Mouse (Mus musculus) CH12F3 (cell line): Measurements from ENCODE around the gene Ssmem1.

ENCODE experiments used
- in situ Hi-C: fragments of 300-500 bp; cut with MboI; formaldehyde crosslinking; loops from 2 replicates; pipeline ENCODE4 v1.14.3; 2020; ENCODE audit warnings: low sequenced_read_pairs

Gene Ssmem1

DNA sequence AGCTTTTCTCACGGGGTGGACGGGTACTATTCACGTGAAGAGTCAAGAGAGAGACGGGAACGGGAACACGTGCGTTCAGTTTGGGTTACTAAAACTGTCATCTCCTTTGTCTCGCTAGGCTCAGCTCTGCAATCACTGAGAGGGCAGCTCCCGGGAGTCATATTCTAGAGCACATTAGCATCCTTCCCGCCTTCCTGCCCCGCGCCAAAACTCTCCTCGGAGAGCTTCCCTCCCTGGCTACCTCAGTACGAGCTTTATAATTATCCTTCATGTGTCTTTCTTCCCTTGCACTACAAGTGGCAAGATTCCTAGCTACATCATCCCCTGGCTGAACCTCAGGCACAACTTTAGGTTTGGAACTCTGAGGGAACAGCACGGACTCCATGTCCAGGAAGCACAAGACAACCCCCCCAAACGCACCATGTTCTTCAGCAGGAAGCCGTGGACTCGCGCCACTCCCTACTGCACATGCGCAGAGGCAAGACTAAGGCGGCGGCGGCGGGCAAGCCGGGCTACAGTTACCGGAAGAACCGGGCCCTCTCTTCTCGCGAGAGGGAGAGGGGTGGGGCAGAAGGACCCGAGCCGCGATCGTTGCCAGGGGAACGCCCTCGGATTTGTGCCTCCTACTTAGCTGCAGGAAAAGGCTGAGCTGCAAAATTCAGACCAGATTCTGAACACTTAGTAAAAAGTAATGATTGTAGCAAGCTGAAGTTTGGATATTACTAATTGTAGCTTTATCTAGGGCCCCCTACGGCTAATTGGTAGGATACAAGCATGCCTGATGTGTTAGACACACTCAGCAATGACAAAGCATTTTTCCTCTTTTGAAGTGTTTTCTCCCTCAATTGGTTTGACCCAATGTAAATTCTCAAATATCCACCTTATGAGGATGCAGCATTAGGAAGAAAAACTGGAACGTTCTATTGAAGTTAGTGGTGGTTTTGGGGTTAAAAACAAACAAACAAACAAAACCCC, at the start of gene Ssmem1, which contains the start of gene Tmem209:
Ssmem1 (plus strand) TSS at position 585 of the 975 bp plus-strand sequence.
Tmem209 (minus strand) TSS at position 519 of the 975 bp plus-strand sequence.
- in situ Hi-C loops = no loop called here

GRCm38 (mm10) chr6:30460750-30461446, 48.8 kb upstream of the Ssmem1 start:
- in situ Hi-C loops = no loop called here

DNA sequence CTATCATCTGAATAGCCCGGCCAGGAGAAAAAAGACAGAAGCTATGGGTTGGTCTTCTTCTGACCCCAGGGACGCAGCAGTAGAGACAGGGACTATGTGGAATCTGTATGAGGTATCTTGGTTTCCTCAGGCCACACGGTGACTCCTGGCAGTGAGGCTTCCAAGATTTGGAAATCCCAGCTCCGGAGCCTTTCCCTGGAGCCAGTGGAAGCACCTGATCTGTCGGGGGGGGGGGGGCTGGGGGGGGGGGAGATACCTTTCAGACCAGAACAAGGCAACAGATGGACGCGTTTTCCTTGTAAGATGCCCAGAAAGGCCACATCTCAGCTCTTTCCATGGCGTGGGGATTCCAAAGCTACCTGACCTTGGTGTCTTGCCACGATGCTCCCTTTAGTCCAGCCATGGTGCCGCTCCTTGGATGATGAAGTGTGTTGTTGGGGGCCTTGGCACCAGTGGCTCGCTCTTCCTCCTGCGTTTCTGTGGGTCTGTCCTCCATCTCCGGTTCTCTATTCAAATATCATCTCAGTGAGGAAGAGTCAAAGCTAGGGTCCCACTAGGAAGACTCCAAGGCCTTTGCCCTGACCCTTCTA, 47.8 kb upstream of the Ssmem1 start:
- in situ Hi-C loops = no loop called here

- in situ Hi-C loops = no loop called here
These were observed 46.8 kb upstream of the Ssmem1 start for GRCm38 (mm10) chr6:30462822-30463221.

DNA sequence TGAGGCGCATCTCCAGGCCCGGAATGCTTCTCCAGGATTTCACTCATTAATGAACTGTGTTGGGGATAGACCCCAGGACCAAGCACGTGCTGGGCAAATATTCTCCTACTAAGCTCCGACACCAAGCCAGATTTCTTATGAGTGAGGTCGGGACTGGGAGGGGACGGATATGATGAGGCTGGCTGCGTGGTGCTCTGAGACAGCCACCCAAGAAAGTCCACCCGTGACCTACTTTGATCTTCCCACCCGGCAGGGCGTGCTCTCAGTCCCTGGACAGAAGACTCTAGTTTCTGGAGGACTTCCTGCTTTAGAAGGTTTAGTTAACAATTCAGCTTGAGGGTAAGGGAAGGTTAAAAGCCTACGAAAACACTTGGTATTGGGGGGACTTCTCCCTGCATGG, 44.1 kb upstream of the Ssmem1 start:
- in situ Hi-C loops = no loop called here

DNA sequence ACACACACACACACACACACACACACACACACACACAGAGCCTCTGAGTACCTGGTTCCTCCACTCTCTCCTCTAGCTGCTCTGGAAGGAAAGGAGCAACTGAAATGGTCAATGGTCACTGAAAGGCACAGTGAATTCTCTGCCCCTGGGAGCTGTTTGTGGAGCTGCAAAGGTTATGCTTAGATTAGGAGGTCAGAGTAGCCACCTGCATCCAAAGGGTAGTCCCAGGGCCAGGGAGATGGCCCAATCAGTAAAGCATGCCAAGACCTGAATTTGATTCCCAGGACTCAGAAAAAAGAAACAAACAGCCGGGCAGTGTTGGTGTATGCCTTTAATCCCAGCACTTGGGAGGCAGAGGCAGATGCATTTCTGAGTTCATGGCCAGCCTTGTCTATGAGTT, 41.6 kb upstream of the Ssmem1 start:
- in situ Hi-C loops = no loop called here

DNA sequence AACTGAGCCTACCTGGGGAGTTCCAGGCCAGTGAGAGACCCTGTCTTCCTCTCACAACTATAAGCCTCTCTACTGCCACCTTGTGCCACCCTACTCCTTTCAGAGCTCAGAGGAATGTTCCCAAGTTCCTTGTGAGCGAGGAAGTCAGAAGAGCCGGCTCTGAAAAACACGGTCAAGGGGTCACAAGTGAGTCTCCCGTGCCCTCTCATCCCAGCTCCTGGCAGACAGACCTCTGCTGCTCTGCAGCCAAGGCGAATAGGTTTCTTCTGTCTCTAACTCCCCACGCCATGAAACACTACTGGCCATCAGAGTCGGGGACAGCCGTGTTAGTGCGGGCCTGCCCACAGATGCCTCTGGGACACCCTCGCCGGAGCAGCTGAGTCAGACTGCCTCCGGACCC, 41.0 kb upstream of the Ssmem1 start:
- in situ Hi-C loops = no loop called here

- in situ Hi-C loops = no loop called here
These were observed 40.3 kb upstream of the Ssmem1 start for GRCm38 (mm10) chr6:30469370-30469769.

DNA sequence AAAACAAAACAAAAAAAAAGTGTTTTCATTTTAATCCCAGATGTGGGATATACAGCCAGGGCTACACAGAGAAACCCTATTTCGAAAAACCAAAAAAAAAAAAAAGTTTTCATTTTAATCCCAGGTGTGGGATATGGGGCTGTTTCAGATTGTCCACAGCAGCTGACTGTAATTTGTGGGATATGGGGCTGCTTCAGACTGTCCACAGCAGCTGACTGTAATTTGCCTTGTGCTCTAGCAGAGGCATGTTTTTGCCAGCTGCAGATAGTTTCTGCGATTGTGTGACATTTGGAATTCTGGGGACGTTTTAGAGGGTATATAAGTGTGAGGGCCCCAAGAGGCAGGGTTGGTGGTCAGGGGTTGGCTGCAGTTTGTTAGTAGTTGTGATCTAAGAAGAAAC, 37.9 kb upstream of the Ssmem1 start:
- in situ Hi-C loops = no loop called here

GRCm38 (mm10) chr6:30476025-30476765, 33.5 kb upstream of the Ssmem1 start:
- in situ Hi-C loops = no loop called here

- in situ Hi-C loops = no loop called here
These were observed 32.4 kb upstream of the Ssmem1 start for GRCm38 (mm10) chr6:30477210-30477714.

DNA sequence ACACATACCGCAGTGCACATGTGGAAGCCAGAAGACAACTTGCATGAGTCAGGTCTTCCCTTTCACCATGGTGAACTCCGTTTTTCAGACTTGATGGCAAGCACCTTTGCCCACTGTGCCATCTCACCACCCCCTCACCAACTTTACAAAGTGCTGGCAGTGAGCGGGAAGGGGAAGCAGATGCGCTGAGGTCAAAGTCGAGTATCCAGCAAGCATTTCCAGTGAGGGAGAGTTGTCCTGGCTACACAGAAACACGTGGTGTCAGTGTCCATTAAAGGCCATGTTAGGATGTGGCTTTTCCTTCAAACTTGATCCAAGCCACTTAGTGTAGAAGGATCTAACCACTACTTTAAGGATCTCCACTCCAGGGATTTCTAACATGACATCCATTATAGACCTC, 31.9 kb upstream of the Ssmem1 start:
- in situ Hi-C loops = no loop called here

- in situ Hi-C loops = no loop called here
These were observed 30.2 kb upstream of the Ssmem1 start for GRCm38 (mm10) chr6:30479418-30479817.

DNA sequence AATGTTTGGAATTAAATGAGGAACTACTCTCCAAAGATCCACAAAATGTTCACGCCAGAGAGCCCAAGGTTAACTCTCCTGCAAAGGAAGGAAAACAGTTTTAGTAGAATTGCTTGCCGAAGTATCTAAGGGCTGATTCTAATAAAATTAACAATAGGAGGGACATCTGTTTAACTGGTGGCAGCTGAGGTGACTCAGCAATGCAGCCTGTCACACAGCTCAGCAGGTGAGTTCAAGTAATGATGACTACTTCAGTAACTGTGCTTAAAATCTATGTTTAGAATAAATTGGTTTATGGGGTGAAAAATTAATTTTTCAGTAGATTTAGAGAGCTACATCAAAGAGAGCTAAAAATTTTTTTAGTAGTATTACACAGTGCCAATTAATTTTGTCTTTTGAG, 26.7 kb upstream of the Ssmem1 start:
- in situ Hi-C loops = no loop called here

DNA sequence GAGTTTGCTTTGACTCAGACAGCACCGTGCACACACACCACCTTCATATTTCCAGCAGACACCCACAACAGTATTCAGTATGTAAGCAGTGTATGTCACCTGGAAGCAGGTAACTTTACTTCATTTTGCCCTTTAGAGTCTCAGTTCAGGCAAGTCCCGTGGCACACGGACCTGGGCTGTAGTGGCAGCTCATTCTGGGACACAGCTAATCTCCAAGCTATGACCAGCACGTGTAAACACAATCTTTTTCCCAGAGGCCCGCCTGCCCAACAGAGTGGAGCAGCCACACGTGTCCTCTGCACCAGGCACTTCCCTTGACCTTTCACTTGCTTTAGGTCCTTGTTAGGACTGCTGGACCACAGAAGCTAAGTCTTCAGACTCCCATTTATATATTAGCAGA, 23.1 kb upstream of the Ssmem1 start:
- in situ Hi-C loops = no loop called here

GRCm38 (mm10) chr6:30499049-30499448, 10.6 kb upstream of the Ssmem1 start:
- in situ Hi-C loops = no loop called here

GRCm38 (mm10) chr6:30508824-30509223, 825 bp upstream of the Ssmem1 start:
- in situ Hi-C loops = no loop called here

DNA sequence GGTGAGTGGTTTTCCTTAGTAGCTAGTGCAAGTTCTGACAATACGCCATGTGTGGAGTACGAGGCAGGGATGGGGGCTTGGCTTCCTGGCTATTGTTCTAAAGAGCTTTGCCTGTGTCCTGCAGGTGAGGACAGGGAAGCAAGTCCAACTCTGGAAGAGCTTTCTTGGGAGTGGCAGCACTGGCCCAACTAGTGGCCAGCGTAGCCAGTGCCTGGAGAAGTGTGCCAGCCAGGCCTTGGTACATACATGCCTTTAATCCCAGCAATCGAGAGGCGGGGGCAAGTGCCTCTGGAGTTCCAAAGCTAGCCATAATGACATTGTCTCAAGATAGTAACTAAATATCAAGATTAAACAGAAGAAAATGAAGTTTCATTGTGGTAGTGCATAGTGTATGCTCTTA, 642 bp downstream of the Ssmem1 start:
- in situ Hi-C loops = no loop called here

DNA sequence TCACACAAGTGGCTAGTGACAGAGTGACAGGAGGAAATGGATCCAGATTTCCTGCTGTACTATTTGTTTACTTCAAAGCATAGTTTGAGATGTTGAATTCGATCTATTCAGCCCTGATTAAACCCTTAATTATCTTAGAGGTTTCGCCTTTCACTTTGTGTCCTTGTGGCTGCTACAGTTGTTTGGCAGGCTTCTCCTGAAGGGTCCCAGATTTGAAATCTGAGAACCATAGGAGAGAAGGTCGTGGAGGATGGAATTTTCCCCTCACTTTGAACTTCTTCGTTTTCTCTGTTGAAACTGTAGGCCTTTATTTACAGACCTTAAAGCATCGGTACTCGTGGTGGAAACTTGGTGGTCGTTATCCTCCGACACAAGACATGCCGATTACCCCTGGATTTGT, 4.6 kb downstream of the Ssmem1 start:
- in situ Hi-C loops = no loop called here

- in situ Hi-C loops = no loop called here
These were observed 10.8 kb downstream of the Ssmem1 start for GRCm38 (mm10) chr6:30520400-30520799.
